Mouse (Mus musculus): ENCODE results near the gene Zdhhc18. TPM values are rescaled to one million over a fixed set of nuclear protein-coding genes. Genes with fewer than 3 reads are reported as not detected.

Zdhhc18 gene
- polyA plus RNA-seq, 1 experiment from 2014 or later: 5.9 TPM

GRCm38 (mm10) chr4:133645195-133645594, 4.8 kb downstream of the Zdhhc18 start:
- no peak overlapping the region for H3K27ac ChIP-seq
- no peaks in the 10 kb centered on the region for H3K27me3 ChIP-seq
- ATAC-seq (ENCODE audit: low FRiP score, low read depth): no peak
- H3K9me3 ChIP-seq: peaks cover 19% of the 10 kb centered on the region
- no peak overlapping the region; the same call in 1 of the 2 replicates for H3K4me2 ChIP-seq (replicated peaks)
- no peaks in the 10 kb centered on the region for H3K36me3 ChIP-seq
- WGBS: 83% methylated on average over 3 of the region's 3 CpGs
- no peaks in the 10 kb centered on the region for H3K4me1 ChIP-seq
- H3K4me3 ChIP-seq: no peak overlapping the region
- no peak overlapping the region for H3K9ac ChIP-seq

GRCm38 (mm10) chr4:133634043-133634410, 15.9 kb downstream of the Zdhhc18 start:
- ATAC-seq (ENCODE audit: low FRiP score, low read depth): no peak
- H3K4me2 ChIP-seq (replicated peaks): no peak overlapping the region
- no peaks in the 10 kb centered on the region for H3K27me3 ChIP-seq
- no peaks in the 10 kb centered on the region for H3K9me3 ChIP-seq
- WGBS: 77% methylated on average over 5 of the region's 5 CpGs
- peak overlapping the region; percentile 93; the same call in 1 of the 2 replicates for H3K9ac ChIP-seq
- H3K36me3 ChIP-seq: no peaks in the 10 kb centered on the region; the same call in 1 of the 2 replicates
- H3K4me1 ChIP-seq: peaks cover 27% of the 10 kb centered on the region
- H3K4me3 ChIP-seq: no peak overlapping the region
- H3K27ac ChIP-seq: no peak overlapping the region

GRCm38 (mm10) chr4:133633332-133634042, 16.5 kb downstream of the Zdhhc18 start:
- H3K9me3 ChIP-seq: no peaks in the 10 kb centered on the region
- peak; percentile 89 for ATAC-seq (ENCODE audit: low FRiP score, low read depth)
- peak overlapping the region; percentile 83 for H3K4me3 ChIP-seq
- H3K36me3 ChIP-seq: no peaks in the 10 kb centered on the region; the same call in 1 of the 2 replicates
- H3K4me1 ChIP-seq: peaks cover 27% of the 10 kb centered on the region
- 12% methylated on average over 28 of the region's 47 CpGs for WGBS
- peak overlapping the region; percentile 93 for H3K9ac ChIP-seq
- H3K27me3 ChIP-seq: no peaks in the 10 kb centered on the region
- H3K27ac ChIP-seq: peak overlapping the region; percentile 67; the same call in 1 of the 2 replicates
- H3K4me2 ChIP-seq (replicated peaks): peak overlapping the region; percentile 90

- Histone ChIP-seq H3K9me3 (no peaks in the 10 kb centered on the region), H3K27me3 (no peaks in the 10 kb centered on the region), H3K27ac (peak overlapping the region; percentile 67; the same call in 1 of the 2 replicates), H3K9ac (peak overlapping the region; percentile 93), H3K4me1 (peaks cover 27% of the 10 kb centered on the region), H3K4me2 (replicated peaks) (peak overlapping the region; percentile 90), H3K4me3 (peak overlapping the region; percentile 83), H3K36me3 (no peaks in the 10 kb centered on the region; the same call in 1 of the 2 replicates)
- peak; percentile 49 for ATAC-seq (ENCODE audit: low FRiP score, low read depth)
- WGBS: 1% methylated on average over 56 of the region's 69 CpGs
Observed at GRCm38 (mm10) chr4:133632483-133633327, 17.2 kb downstream of the Zdhhc18 start.

- Histone ChIP-seq H3K4me1 (peaks cover 27% of the 10 kb centered on the region), H3K27ac (peak overlapping the region; percentile 17; the same call in 1 of the 2 replicates), H3K9me3 (no peaks in the 10 kb centered on the region), H3K27me3 (no peaks in the 10 kb centered on the region), H3K36me3 (peaks cover 4% of the 10 kb centered on the region), H3K9ac (peak overlapping the region; percentile 93), H3K4me2 (replicated peaks) (peak overlapping the region; percentile 90), H3K4me3 (peak overlapping the region; percentile 83)
- no peak for ATAC-seq (ENCODE audit: low FRiP score, low read depth)
- 43% methylated on average over 9 of the region's 9 CpGs for WGBS
Observed at GRCm38 (mm10) chr4:133631769-133632411, 18.1 kb downstream of the Zdhhc18 start.

- Histone ChIP-seq H3K9ac (0 out of 2 replicates have a peak overlapping the region, but pooled peaks have one; percentile 25), H3K27me3 (no peaks in the 10 kb centered on the region), H3K4me1 (peaks cover 27% of the 10 kb centered on the region), H3K9me3 (no peaks in the 10 kb centered on the region), H3K36me3 (peaks cover 11% of the 10 kb centered on the region), H3K4me2 (replicated peaks) (peak overlapping the region; percentile 90), H3K27ac (no peak overlapping the region), H3K4me3 (no peak overlapping the region)
- 78% methylated on average over 14 of the region's 14 CpGs for WGBS
- ATAC-seq (ENCODE audit: low FRiP score, low read depth): no peak
Observed at GRCm38 (mm10) chr4:133631071-133631768, 18.7 kb downstream of the Zdhhc18 start.

GRCm38 (mm10) chr4:133630326-133630920, 19.5 kb downstream of the Zdhhc18 start:
- no peaks in the 10 kb centered on the region for H3K27me3 ChIP-seq
- no peak overlapping the region for H3K27ac ChIP-seq
- H3K4me1 ChIP-seq: peaks cover 27% of the 10 kb centered on the region
- no peak overlapping the region for H3K4me2 ChIP-seq (replicated peaks)
- no peak for ATAC-seq (ENCODE audit: low FRiP score, low read depth)
- H3K36me3 ChIP-seq: peaks cover 19% of the 10 kb centered on the region
- H3K9ac ChIP-seq: peak overlapping the region; percentile 25; the same call in 1 of the 2 replicates
- H3K9me3 ChIP-seq: no peaks in the 10 kb centered on the region
- H3K4me3 ChIP-seq: no peak overlapping the region
- 90% methylated on average over 8 of the region's 8 CpGs for WGBS

- Histone ChIP-seq H3K4me1 (peaks cover 27% of the 10 kb centered on the region), H3K27ac (no peak overlapping the region), H3K9ac (no peak overlapping the region), H3K4me2 (replicated peaks) (no peak overlapping the region), H3K4me3 (no peak overlapping the region), H3K27me3 (no peaks in the 10 kb centered on the region), H3K9me3 (no peaks in the 10 kb centered on the region), H3K36me3 (peaks cover 31% of the 10 kb centered on the region)
- no peak for ATAC-seq (ENCODE audit: low FRiP score, low read depth)
- WGBS: 85% methylated on average over 7 of the region's 7 CpGs
Observed at GRCm38 (mm10) chr4:133629191-133629590, 20.8 kb downstream of the Zdhhc18 start.

- H3K4me3 ChIP-seq: no peak overlapping the region
- H3K27me3 ChIP-seq: no peaks in the 10 kb centered on the region
- peaks cover 37% of the 10 kb centered on the region for H3K36me3 ChIP-seq
- ATAC-seq (ENCODE audit: low FRiP score, low read depth): no peak
- peaks cover 23% of the 10 kb centered on the region for H3K4me1 ChIP-seq
- 80% methylated on average over 2 of the region's 2 CpGs for WGBS
- no peak overlapping the region for H3K9ac ChIP-seq
- no peak overlapping the region for H3K4me2 ChIP-seq (replicated peaks)
- no peaks in the 10 kb centered on the region for H3K9me3 ChIP-seq
- H3K27ac ChIP-seq: no peak overlapping the region
Observed at GRCm38 (mm10) chr4:133628517-133628916, 21.4 kb downstream of the Zdhhc18 start.

GRCm38 (mm10) chr4:133627039-133627438, 22.9 kb downstream of the Zdhhc18 start:
- no peak overlapping the region for H3K4me3 ChIP-seq
- no peak overlapping the region for H3K4me2 ChIP-seq (replicated peaks)
- H3K36me3 ChIP-seq: peaks cover 45% of the 10 kb centered on the region
- WGBS: 94% methylated on average over 14 of the region's 14 CpGs
- no peak overlapping the region for H3K27ac ChIP-seq
- no peak for ATAC-seq (ENCODE audit: low FRiP score, low read depth)
- H3K4me1 ChIP-seq: peaks cover 17% of the 10 kb centered on the region
- no peaks in the 10 kb centered on the region for H3K9me3 ChIP-seq
- no peak overlapping the region for H3K9ac ChIP-seq
- no peaks in the 10 kb centered on the region for H3K27me3 ChIP-seq

GRCm38 (mm10) chr4:133626621-133627020, 23.3 kb downstream of the Zdhhc18 start:
- no peak overlapping the region for H3K9ac ChIP-seq
- no peak overlapping the region for H3K4me2 ChIP-seq (replicated peaks)
- WGBS: 91% methylated on average over 9 of the region's 9 CpGs
- peaks cover 49% of the 10 kb centered on the region for H3K36me3 ChIP-seq
- no peak overlapping the region for H3K27ac ChIP-seq
- ATAC-seq (ENCODE audit: low FRiP score, low read depth): no peak
- peaks cover 13% of the 10 kb centered on the region for H3K4me1 ChIP-seq
- H3K9me3 ChIP-seq: no peaks in the 10 kb centered on the region
- H3K27me3 ChIP-seq: no peaks in the 10 kb centered on the region
- no peak overlapping the region for H3K4me3 ChIP-seq
